Mouse (Mus musculus) heart, postnatal 0 days (tissue): ENCODE measurements at regions not wholly inside any gene's neighbourhood (a gene's known extent, or its start where the extent isn't known, plus 50 kb on each side); places are given as distances from the start of the nearest gene placed in this dataset.

Experiments
- CTCF ChIP-seq: IDR thresholded peaks from 2 replicates; pipeline ENCODE4 v1.5.1; 2016; ENCODE audit warnings: antibody characterized with exemption, control low read depth, low read depth
- EP300 ChIP-seq: IDR thresholded peaks from 2 replicates; pipeline ENCODE4 v1.6.1; 2016; ENCODE audit warnings: antibody characterized with exemption, low read depth

- TF ChIP-seq EP300 (no peak), CTCF (no peak)
Measured at GRCm38 (mm10) chr12:106633096-106633495, 623.1 kb downstream of the Vrk1 start.
